Mouse (Mus musculus): ENCODE results near the gene Cblb.

GRCm38 (mm10) chr16:52182057-52182456 lies 151.0 kb downstream of the Cblb start:
- no peak for TF ChIP-seq POLR2A (IDR thresholded peaks at IDR 0.05; ENCODE audit: extremely low read depth, insufficient read depth, low read length)
- TF ChIP-seq CTCF (IDR thresholded peaks at IDR 0.05; ENCODE audit: low read depth, low read length) = peak; percentile 68
